Mouse (Mus musculus): ENCODE data around the gene Car11.

GRCm38 (mm10) chr7:45701072-45701471 is 1.4 kb downstream of the Car11 start:
- no peak for TF ChIP-seq CTCF (IDR thresholded peaks at IDR 0.05; ENCODE audit: extremely low read depth, insufficient read depth, low read length)
- TF ChIP-seq POLR2A (IDR thresholded peaks at IDR 0.05; ENCODE audit: extremely low read depth, insufficient read depth, low read length) = no peak

Data from cortical plate, adult 2 months (tissue).